Mouse (Mus musculus): ENCODE results near the gene Mb21d2.

DNA sequence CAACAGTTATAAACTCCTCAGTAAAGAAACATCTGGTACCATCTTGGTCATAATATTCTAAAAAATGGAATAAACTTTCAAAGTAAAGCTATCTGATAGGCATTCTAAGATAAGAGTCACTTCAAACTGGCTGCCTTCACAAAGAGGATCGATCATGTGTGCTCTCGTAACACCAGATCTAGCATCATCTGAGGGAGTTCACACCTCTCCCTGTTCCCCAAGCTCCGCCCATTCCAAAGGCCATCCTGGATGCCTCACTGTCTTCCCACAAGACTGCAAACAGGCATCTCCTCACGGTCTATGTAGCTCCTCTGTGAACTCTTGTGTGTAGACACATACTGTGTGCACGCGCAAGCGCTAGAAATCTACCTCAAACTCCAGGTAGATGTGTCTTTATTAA, 32.9 kb downstream of the Mb21d2 start:
- TF ChIP-seq CTCF (IDR thresholded peaks at IDR 0.05; ENCODE audit: low read depth, low read length) = no peak
- TF ChIP-seq POLR2A (IDR thresholded peaks at IDR 0.05; ENCODE audit: insufficient read depth, low read length) = no peak
- TF ChIP-seq EP300 (IDR thresholded peaks at IDR 0.05; ENCODE audit: insufficient read depth, low read depth, low read length) = no peak
